Mouse (Mus musculus) Patski (cell line): ENCODE measurements around the gene Tgm5. TPM values are rescaled to one million over a fixed set of nuclear protein-coding genes. Genes with fewer than 3 reads are reported as not detected.
"Not testable (repeated sequence)": the region's sequence is repeated elsewhere in the genome, so short reads cannot be mapped to it uniquely, and the experiment has no call there.

Source experiments
- ATAC-seq: fragments of 100-300 bp; one replicate; pipeline ENCODE4 v1.8.0; 2021
- CTCF ChIA-PET: fragments of 350-600 bp; sonication (Branson Sonifier 250); formaldehyde crosslinking; loops from one replicate; lab custom pipeline; 2022; ENCODE audit warnings: inconsistent platforms; lab: Charles Lee
- POLR2A ChIA-PET: fragments of 350-600 bp; sonication (Branson Sonifier 250); formaldehyde crosslinking; loops from one replicate; lab custom pipeline; 2022; ENCODE audit warnings: antibody characterized with exemption, inconsistent platforms; lab: Charles Lee
- DNase-seq: peaks from one replicate; pipeline ENCODE4 v3.0.0-alpha.2; 2011; ENCODE audit warnings: low read depth, low spot score
- H3K27me3 ChIP-seq: fragments of 371-371 bp; one replicate; pipeline ENCODE4 v1.5.1; 2021
- CTCF ChIP-seq: fragments of 100-300 bp; IDR thresholded peaks from one replicate; pipeline ENCODE4 v1.5.1; 2021
- in situ Hi-C: fragments of 300-500 bp; cut with MboI; formaldehyde crosslinking; loops from 3 replicates; pipeline ENCODE4 v1.11.1; 2018; ENCODE audit warnings: low pct_unique_long_range_greater_than_20kb, mixed read lengths
- polyA plus RNA-seq: library from polyadenylated mRNA; unstranded; gene quantifications from one replicate; pipeline ENCODE4 v1.2.3, GENCODE M21; 2021

Gene Tgm5
- polyA plus RNA-seq, result 0.30 TPM

DNA sequence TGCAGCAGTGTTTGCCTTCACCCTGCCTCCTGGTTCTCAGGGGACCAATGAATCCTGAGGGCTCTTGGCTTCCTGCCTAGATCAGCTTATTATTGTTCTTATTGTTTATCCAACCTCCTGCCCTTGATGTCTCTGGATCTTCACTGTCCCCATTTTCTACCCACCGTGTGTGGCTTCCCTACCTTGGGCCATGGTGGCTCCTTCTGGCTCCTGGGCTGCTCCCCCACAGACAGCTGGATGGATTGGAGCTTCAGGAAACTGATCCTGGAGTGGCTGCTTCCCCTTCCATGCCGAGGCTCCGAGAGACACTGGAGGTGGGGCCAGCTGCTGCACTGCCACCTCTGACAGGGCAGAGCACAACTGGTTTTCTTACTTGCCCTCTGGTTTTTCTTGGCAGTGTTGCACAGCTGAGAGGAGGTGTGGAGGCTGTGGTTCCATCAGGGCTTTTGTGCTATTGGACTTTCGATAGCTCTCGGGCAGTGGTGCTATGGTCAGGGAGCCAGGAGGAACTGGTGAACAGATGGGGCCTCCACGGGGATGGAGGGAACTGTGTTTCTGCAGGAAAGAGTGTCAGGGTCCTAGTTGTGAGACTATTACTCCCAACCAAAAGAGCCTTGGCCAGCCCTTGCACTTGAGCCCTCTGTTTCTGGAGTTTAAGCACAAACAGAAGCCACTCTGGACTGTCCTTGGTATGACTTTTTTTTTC, at the start of gene Tgm5:
Gene Tgm5, minus strand, starts transcription at position 362 of the 706 bp plus-strand sequence.
- peaks cover 5% of the 10 kb centered on the region for H3K27me3 ChIP-seq
- in situ Hi-C loops, result loop anchor here (25.0 kb wide), 1 partner anchor 623 kb away; the partner anchor contains the start of gene Capn3
- peak; percentile 35 for ATAC-seq
- CTCF ChIA-PET, result interaction anchor here (0.9 kb wide), 1 partner anchor 45 kb away, joined by 5 read pairs; no protein-coding TSS in a partner anchor
- DNase-seq, result peak; percentile 64
- POLR2A ChIA-PET, result no interaction called here
- no peak for TF ChIP-seq CTCF

DNA sequence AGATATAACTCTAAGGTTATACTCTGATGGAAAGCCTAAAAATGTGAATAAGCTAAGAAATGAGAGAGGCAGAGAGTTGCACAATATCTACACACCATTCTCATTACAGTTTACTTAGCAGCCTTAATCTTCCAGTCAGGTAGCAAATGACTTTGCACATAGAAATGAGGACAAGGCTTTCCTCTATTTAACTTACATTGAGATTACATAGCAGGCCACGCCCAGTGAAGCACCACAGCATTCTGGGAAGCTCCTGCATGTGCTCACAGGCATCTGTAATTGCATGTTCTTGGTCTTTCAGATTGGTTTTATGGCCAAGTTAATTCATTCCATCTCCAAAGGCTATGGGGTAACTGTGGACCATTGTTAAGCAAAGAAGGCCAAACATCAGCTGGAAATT, 47.2 kb upstream of the Tgm5 start:
- ChIA-PET POLR2A (interaction anchor here (0.7 kb wide), 1 partner anchor 11 kb away, joined by 3 read pairs; no protein-coding TSS in a partner anchor), CTCF (interaction anchor here (1.1 to 1.8 kb wide), 3 partner anchors 16 to 31 kb away, joined by 3 to 5 read pairs (median 4); no protein-coding TSS in a partner anchor)
- in situ Hi-C loops, result no loop called here

DNA sequence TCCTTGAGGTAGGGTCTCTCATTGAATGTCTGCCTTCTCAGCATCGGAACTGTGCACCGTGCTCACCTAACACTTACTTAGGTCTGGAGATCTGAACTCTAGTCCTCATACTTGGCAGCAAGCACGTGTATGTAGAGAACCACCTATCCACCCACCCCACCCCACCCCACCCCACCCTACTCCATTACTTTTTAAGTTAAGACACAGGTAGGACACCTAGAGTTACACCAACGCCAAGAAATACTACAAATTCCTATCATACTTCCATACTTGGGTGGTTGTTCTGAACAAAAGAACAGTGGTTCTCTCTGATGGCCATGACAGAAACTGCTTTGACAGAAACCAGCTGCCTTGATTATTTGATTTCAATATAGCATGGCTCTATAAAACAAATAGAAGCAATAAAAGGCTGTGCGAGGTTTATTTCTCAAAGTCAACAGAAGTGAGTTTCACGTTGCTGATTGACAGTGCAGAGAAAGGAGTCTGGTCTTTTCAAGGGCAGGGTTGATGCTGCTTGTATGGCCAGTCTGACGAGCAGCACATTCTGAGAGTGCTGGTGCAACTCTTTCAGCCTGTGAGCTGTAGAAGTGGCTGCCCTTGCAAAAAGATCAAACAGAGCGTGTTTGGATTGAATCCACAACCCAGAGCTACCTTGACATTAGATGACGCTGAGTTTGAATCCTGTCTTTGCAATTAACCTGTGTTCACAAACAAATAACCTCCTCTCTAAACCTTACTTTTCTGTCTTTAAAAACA, 43.4 kb upstream of the Tgm5 start:
- ChIA-PET CTCF (no interaction called here), POLR2A (no interaction called here)
- in situ Hi-C loops, result no loop called here
- DNase-seq (no peak), ATAC-seq (no peak)
- H3K27me3 ChIP-seq, result no peaks in the 10 kb centered on the region
- no peak for TF ChIP-seq CTCF

More for the DNA sequence above, 47.2 kb upstream of the Tgm5 start:
- ATAC-seq (no peak), DNase-seq (no peak)
- no peaks in the 10 kb centered on the region for H3K27me3 ChIP-seq
- no peak for TF ChIP-seq CTCF

DNA sequence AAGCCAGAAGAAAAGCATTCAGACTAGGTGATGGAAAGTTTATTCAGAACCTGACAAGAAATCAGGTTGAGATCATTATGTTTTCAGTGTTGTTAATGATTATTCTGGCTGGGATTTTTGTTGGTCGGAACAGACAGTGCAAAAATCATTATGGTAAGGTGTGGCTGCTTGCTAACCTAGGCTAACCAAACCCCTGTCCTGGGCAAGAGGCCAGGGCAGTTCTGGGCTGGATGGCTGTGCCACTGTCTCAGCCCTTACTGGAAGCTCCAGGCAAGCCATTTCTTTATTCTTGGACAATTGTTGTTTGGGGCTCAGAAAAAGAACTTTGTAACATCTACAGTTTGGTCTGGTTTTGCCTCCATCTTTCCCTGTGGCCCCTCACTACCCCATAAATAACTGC, 41.9 kb upstream of the Tgm5 start:
- CTCF ChIA-PET, result no interaction called here
- in situ Hi-C loops, result no loop called here

DNA sequence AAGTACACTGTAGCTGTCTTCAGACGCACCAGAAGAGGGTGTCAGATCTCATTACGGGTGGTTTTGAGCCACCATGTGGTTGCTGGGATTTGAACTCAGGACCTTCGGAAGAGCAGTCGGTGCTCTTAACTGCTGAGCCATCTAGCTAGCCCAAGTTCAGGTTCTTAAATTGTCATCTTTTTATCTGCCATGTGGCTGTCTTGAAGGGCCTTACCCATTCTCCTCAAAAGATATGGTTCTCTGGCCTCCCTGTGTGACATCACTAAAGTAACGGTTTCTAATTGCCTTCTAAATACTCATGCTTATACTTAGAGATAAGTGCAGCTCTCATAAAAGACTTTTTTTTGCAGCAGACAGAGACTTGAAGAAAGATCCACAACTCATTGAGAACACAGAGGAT, 40.7 kb upstream of the Tgm5 start:
- in situ Hi-C loops, DNase-seq, H3K27me3 ChIP-seq, ATAC-seq, POLR2A ChIA-PET, CTCF ChIA-PET: not testable (repeated sequence)

More for the DNA sequence above, 41.9 kb upstream of the Tgm5 start:
- peak; percentile 26 for ATAC-seq
- DNase-seq, result peak; percentile 49
- peaks cover 5% of the 10 kb centered on the region for H3K27me3 ChIP-seq
- no peak for TF ChIP-seq CTCF
- POLR2A ChIA-PET, result no interaction called here

GRCm38 (mm10) chr2:121119260-121119659, 33.6 kb upstream of the Tgm5 start:
- H3K27me3 ChIP-seq, result peaks cover 34% of the 10 kb centered on the region
- ChIA-PET POLR2A (no interaction called here), CTCF (no interaction called here)
- DNase-seq (no peak), ATAC-seq (no peak)
- TF ChIP-seq CTCF, result no peak
- in situ Hi-C loops, result no loop called here

GRCm38 (mm10) chr2:121115418-121115817, 29.8 kb upstream of the Tgm5 start:
- no peak for TF ChIP-seq CTCF
- H3K27me3 ChIP-seq, result peaks cover 53% of the 10 kb centered on the region
- POLR2A ChIA-PET, result interaction anchor here (0.6 to 0.7 kb wide), 2 partner anchors 64 to 983 kb away, joined by 3 read pairs; no protein-coding TSS in a partner anchor
- no peak for ATAC-seq
- DNase-seq, result no peak
- CTCF ChIA-PET, result interaction anchor here (1.4 kb wide), 1 partner anchor 13 kb away, joined by 5 read pairs; no protein-coding TSS in a partner anchor
- in situ Hi-C loops, result no loop called here

- ATAC-seq (no peak), DNase-seq (no peak)
- TF ChIP-seq CTCF, result no peak
- H3K27me3 ChIP-seq, result peaks cover 37% of the 10 kb centered on the region
- ChIA-PET POLR2A (interaction anchor here (2.3 kb wide), 1 partner anchor 30 kb away, joined by 6 read pairs; the partner anchor contains the start of genes Adal and Lcmt2), CTCF (no interaction called here)
- in situ Hi-C loops, result no loop called here
Measured at GRCm38 (mm10) chr2:121109695-121110094, 24.1 kb upstream of the Tgm5 start, which contains the start of gene Tgm7. Tgm7 (minus strand) TSS chr2:121109795.

DNA sequence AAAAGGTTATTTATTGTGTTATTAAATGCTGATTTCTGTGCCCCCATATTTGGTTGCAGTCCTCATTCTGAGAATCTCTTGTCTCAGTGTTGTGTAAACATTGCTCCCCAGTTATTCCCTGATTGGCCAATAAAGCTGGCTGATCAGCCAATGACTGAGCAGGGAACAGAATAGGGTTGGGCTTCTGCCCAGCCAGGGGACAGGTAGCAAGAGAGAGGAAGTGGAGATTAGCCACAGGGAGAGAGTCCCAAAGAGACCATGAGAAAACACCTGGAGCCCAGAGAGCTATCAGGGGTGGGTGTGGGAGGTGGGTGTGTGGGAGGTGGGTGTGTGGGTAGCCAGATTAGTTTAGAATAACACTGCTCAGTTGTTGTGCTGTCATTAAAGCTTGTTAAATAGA, 20.3 kb upstream of the Tgm5 start:
- no peak for TF ChIP-seq CTCF
- POLR2A ChIA-PET, result no interaction called here
- no peak for ATAC-seq

GRCm38 (mm10) chr2:121102051-121102450, 16.4 kb upstream of the Tgm5 start:
- H3K27me3 ChIP-seq, result peaks cover 39% of the 10 kb centered on the region
- in situ Hi-C loops, result no loop called here
- peak; percentile 25 for DNase-seq
- ATAC-seq, result peak; percentile 71
- CTCF ChIA-PET, result interaction anchor here (0.7 to 2.2 kb wide), 14 partner anchors 12 to 704 kb away, joined by 3 to 9 read pairs (median 4); no protein-coding TSS in a partner anchor
- peak; percentile 84 for TF ChIP-seq CTCF
- POLR2A ChIA-PET, result interaction anchor here (1.7 kb wide), 1 partner anchor 59 kb away, joined by 4 read pairs; no protein-coding TSS in a partner anchor

More for the DNA sequence above, 20.3 kb upstream of the Tgm5 start:
- peaks cover 21% of the 10 kb centered on the region for H3K27me3 ChIP-seq
- DNase-seq, result no peak
- in situ Hi-C loops, result no loop called here
- CTCF ChIA-PET, result no interaction called here
